Mouse (Mus musculus) frontal cortex, adult (tissue): ENCODE data around the gene Bmp4.
A peak's percentile ranks its signal among the peaks of the same experiment; 100 is the strongest.

ENCODE experiments used
- ATAC-seq: cut with Nextera tagmentation; 2 replicates; pipeline ENCODE4 v1.9.2; 2017; ENCODE audit warnings: mild to moderate bottlenecking, moderate library complexity, mixed read lengths; ENCODE audit not compliant: low TSS enrichment

Bmp4 gene

DNA sequence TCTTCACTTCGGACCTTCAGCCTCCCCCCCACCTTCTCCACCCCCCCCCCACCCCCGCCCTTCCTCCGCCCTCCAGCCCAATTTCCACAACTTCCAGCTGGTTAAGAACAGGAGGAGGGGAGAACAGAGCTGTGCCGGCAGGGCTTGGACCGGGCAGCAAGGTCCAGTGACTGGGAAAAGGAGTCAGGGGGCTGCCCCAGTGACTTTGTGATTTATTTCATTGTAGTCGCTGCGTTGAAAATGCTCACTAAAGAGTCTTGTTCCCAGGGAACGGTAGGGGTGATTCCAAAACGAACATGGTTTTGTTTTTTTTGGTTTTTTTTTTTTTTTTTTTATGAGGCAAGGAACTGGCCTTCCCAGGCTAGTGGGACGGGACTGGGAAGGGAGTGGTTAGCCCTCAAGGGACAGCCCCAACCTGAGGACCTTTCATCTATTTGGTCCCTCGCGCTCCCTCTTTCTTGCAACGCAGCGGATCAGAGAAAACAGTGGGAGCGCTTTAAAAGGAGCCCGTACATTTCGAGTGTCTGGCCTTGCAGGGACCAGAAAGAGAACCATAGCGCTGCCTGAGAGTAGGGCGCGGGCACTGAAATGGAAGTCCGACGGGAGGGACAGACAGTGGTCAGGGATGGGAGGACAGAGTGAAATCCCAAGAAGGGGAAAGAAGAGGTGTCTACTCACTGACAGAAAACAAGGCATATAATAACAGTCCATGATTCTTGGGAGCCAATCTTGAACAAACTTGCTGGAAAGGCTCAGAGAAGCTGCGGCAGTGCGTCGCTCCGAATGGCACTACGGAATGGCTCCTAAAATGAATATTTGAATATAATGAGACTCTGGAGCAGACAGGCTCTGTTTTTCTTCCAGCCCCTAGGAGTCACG, 3.8 kb downstream of the Bmp4 start:
- ATAC-seq: no peak

DNA sequence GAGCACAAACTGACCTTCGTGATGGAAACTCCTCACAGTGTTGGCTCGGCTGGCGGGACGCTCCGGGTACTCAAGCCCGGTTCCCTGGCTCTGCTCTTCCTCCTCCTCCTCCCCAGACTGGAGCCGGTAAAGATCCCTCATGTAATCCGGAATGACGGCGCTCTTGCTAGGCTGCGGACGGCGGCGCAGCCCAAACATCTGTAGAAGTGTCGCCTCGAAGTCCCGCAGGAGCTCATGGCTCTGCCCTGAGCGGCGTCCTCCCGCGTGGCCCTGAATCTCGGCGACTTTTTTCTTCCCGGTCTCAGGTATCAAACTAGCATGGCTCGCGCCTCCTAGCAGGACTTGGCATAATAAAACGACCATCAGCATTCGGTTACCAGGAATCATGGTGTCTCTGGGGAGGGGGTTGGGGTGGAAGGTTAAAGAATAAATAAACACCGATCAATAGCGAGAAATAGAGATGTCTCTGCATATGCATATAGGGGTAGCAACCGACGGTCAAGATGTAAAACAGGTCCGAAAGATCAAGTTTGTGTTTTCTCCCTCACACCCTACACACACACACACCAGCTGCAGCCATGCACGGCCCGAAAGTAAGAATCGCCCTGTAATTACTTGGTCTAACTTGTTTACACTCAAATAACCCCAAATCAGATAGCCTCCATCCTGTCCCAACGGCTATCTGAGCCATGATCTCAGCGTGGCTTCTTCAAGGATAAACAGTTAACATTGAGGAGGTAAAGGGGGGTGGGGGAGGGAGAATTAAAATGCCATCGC, 4.6 kb downstream of the Bmp4 start:
- ATAC-seq: no peak

DNA sequence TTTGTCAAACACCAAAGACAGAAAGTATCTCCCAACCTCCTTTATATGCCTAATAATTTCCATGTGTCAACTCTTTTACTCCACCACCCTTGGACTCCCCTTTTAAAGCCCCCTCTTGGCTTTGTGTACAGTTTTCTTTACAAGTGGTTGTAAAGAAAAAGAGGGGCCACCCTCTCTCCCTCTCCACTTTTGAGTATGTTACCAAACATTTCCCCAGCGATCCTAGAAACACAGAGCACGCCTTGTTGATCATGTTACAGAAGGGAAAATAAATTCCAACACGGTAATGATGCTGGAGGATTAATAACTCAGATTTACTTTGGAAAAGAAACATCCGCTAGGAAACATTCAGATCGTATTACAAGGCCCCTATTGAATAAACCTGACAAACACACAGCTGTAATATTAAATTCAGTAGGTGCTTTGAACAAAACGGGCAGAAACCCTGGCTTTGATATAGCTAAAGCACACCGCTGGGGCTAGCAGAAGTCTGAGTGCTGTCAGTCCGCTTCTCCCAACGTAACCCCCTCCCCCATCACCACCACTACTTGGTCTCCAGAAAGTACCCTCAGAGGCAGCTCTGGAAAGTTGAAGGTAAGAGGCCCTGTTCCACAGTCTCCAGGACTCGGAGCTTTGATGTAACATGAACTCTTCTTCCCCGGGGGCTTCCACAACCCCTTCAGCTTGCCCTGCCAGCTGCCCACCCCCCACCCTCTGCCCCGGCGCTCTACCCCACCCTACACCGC, 5.3 kb downstream of the Bmp4 start:
- no peak for ATAC-seq

DNA sequence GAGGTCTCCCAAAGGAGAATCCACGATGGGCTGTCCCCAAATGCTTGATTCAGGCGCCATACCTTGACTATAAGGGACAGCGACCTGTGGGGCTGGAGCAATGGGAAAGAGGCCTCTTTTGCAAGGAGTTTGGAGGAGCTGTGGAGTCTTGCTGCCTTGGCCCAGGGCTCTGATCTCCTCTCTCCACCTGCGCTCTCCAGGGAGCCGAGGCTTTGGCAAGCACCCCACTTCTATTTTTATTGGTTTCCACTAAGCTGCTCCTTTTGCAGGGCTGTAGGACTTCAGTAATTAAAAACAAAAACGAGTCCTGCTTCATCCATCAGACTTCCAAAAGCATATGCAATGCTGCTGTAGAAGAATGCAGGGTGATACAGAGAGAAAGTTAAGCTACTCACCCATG, 9.0 kb downstream of the Bmp4 start:
- peak; percentile 34; the same call in 1 of the 2 replicates for ATAC-seq

DNA sequence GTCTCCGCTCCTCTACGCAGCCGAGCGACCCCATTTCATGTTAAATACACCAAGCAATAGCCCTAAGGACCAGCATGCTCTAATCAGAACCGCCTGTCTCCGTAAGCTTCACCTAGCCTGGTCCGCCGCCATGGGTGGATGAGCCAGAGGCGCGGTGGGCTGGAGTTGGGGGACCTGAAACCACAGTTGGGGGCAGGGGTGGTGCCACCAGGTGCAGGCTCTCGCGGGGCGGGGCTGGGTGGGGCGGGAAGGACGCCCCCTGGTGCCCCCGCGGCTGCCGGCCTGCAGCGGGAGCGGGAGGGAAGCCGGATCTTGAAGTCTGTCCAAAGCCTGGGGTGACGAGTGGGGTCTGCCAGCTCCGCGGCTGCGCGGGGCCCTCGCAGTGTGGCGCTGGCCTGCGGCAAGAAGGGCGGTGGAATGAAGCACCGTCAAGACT, 10.2 kb downstream of the Bmp4 start:
- no peak for ATAC-seq

DNA sequence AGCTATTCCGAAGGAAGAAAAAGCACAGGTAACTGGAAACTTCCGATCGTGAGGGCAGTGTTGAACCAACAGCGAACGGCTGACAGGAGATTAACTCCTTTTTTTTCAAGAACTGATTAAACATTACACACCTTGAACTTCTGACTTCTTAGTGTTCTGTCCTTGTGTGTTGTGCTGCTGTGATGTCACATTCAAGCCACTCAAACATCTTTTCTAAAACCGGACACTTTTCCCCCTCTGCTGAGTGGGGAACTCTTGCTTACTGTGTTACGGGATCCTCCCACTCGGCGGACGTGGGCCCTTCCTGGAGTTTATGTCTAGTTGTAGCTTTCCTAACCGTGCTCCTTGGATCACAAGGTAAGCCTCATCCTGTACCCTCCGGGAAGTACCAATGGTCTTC, 11.2 kb downstream of the Bmp4 start, which contains the start of gene Gm15217:
Gm15217 (plus strand) TSS at position 130 of the 400 bp plus-strand sequence.
- ATAC-seq: no peak

DNA sequence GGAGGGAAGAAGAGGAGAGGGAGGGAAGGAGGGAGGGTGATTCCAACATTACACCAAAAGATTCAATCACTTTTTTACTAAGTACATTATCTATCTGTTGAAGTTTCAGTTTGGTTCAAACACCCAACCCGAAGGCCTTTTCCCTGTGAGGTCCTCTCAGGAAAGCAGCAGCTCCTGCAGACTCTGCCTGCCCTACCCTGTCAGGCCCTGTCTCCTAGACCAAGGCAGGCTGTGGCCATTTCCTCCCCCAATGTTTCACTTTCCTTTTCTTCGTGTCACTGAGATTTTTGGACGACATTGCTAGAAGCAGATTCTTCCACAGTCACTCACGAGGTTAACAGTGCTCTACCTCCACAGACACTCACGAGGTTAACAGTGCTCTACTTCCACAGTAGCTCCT, 14.7 kb downstream of the Bmp4 start:
- ATAC-seq: no peak

DNA sequence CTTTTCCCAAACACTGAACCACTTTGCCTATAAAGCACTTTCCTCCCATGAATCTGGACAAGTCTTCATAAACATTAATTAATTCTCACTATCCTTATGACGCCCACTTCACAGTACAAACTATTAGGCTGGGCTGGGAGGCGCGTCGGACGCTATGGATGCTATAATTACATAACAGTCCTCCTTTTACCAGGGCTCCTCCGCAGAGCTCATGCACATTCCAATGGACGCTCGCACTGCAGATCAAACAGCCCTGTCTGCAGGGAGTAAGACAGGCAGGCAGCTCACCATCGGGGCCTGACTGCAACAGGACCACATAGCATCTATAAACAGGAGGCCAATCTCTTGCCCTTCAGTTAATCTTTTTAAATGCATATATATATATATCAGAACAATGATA, 18.0 kb downstream of the Bmp4 start:
- no peak for ATAC-seq

DNA sequence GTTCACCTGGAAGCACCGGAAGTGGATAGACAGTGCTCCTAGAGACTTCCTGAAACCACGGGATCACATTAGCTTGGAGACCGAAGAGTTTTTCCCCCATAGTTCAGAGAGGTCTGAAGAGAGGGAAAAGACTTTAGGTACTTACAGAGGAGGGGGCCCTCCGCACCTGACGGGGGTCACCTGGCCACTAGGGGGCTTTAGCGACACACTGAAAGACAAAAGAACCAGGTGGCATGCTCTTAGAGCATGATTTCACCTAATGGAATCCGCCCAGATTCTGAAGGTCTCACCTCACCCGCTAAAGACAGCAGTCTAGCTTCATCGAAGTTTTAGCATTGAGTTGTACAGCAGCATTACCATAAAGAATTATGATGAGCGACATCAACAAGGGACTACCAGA, 27.3 kb downstream of the Bmp4 start:
- no peak for ATAC-seq

DNA sequence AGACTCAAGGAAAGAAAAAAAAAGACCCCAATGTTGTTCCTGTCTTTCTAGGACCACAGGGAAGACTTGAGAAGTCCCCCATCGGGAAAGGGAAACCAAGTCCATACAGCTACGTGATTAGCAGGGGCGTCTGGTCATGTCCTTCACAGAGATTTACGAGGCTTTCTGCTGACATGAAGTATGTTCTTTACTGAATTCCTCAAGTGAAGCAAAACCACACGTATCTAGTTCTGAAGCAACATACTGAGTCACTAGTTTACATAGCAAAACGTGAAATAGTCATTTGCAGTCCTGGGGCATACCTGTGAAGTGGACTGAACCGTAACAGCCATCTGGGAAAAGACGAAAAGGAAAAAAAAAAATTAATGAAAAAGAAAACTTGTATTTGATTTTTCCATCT, 32.8 kb downstream of the Bmp4 start:
- ATAC-seq: no peak

DNA sequence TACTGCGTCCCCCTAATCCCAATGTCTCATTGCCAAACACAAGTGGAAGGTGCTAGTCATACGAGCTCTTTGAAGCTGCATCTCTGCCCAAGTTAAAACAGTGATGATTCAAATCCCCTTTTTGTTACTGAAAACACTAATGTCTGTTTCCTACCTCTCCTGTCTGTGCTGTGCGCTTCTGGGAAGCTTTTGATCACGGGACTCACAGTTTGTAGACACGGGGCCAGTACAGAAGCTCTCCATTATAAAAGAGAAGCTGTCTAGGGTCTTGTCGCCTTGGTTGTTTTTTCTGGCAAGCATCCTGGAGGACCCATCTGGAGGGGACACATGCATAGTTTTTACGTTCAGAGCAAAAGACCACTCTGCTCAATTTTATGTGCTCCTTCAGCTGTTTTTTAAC, 33.2 kb downstream of the Bmp4 start:
- ATAC-seq: no peak

DNA sequence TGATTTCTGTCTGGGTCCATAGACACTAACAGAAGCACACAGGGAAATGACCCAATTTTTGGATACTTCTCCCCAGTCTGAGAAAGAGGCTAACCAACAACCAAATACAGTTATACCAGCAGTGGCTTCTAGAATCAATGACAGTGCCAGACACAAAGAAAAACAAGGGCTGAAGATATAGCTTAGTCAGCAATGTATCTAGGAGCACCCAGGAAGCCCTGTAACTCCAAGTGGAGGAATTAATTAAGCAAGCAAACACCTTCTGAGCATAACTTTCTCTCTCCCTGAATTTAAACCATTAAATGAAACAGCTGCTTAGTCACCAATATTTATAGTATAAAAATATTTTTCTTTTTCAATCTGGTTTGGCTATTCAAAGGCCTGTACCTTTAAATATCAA, 45.7 kb downstream of the Bmp4 start:
- no peak for ATAC-seq

DNA sequence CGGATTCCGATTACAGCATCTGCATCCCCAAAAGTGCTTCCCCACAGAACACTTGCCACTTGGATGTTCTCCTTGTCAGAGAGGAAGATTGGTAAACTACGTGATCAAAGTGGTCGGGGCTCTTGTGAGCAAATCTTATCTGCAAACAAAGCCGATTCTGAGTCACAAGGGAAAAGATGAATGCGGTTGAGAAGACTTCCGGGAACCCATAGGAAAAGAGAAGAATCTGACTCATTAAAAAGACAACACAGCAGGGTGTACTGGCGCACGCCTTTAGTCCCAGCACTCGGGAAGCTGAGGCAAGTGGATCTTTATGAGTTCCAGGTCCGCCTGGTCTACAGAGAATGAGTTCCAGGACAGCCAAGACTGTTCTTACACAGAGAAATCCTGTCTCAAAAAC, 51.7 kb downstream of the Bmp4 start:
- ATAC-seq: no peak
